Mouse (Mus musculus): ENCODE measurements at regions not wholly inside any gene's neighbourhood (a gene's known extent, or its start where the extent isn't known, plus 50 kb on each side); places are given as distances from the start of the nearest gene placed in this dataset.

- TF ChIP-seq CTCF (conservative IDR thresholded peaks at IDR 0.05; ENCODE audit: insufficient read depth, insufficient read length, low read depth, low read length), result no peak
- TF ChIP-seq POLR2A (IDR thresholded peaks at IDR 0.05; ENCODE audit: low read depth, low read length), result no peak
These were observed 138.0 kb upstream of the Dnajc19 start for GRCm38 (mm10) chr3:34219096-34219495.
